Mouse (Mus musculus) lung, adult 2 months (tissue): Measurements from ENCODE around the gene Tap1. TPM values are rescaled to one million over a fixed set of nuclear protein-coding genes. Genes with fewer than 3 reads are reported as not detected.

Experiments used
- DNase-seq: peaks from one replicate; pipeline ENCODE4 v3.0.0; 2022
- H3K4me1 ChIP-seq: fragments of 200-500 bp; 2 replicates; pipeline ENCODE4 v1.6.1; 2011; ENCODE audit warnings: low read length; ENCODE audit not compliant: control insufficient read depth, insufficient read depth
- H3K4me3 ChIP-seq: fragments of 200-500 bp; replicated peaks from 2 replicates; pipeline ENCODE3; 2011; ENCODE audit warnings: low read depth, mild to moderate bottlenecking, control low read depth, low read length; ENCODE audit errors: extremely low read depth
- CTCF ChIP-seq: fragments of 200-500 bp; IDR thresholded peaks from 2 replicates; pipeline ENCODE4 v1.5.1; 2011; ENCODE audit warnings: mild to moderate bottlenecking, low read length, control low read depth; ENCODE audit not compliant: insufficient read depth
- POLR2A ChIP-seq: fragments of 200-500 bp; IDR thresholded peaks from 2 replicates; pipeline ENCODE4 v1.6.1; 2011; ENCODE audit warnings: low read depth, mild to moderate bottlenecking, control low read depth, low read length, borderline replicate concordance; ENCODE audit errors: extremely low read depth
- WGBS: fragments of 180-500 bp; shearing (Covaris S2); methylation state at CpG from one replicate; pipeline ENCODE4 v1.1.7; 2018; 5-methylcytosine and 5-hydroxymethylcytosine counted together
- polyA plus RNA-seq: library from polyadenylated mRNA; depleted of rRNA; stranded (reverse); fragments of >200 nt; gene quantifications from 2 replicates; pipeline ENCODE4 v1.2.3, GENCODE M21; 2012

The Tap1 gene
- polyA plus RNA-seq, 1 experiment = 45.1 TPM

DNA sequence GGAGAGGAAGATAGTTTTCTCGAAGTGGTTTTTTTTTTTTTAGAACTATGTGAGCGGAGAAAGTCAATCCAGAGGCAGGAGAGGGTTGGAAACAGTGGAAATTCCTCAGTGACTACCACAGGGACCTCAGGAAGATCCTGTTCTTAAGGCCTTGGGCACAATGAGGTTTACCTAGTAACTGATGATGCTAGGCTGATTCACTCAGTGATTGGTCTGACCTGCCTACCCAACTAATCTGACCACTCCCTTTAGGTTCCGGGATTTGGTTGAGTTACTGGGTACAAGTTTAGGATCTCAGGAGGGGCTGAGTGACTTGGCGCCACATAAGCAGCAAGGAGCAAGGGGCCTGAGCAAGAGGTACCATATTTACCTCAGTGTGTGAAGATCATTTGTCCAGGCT is 34.4 kb upstream of the Tap1 start, which contains the start of gene H2-DMb1:
TSS of gene H2-DMb1 (plus strand) at position 150 of the 400 bp plus-strand sequence.
- TF ChIP-seq POLR2A (peak; percentile 42; the same call in 1 of the 2 replicates), CTCF (no peak)
- peak; percentile 52 for DNase-seq
- H3K4me3 ChIP-seq = peak within 1 kb of the TSS; percentile 44
- 25% methylated on average over 4 of the region's 4 CpGs for WGBS
- H3K4me1 ChIP-seq = no peaks in the 10 kb centered on the region

DNA sequence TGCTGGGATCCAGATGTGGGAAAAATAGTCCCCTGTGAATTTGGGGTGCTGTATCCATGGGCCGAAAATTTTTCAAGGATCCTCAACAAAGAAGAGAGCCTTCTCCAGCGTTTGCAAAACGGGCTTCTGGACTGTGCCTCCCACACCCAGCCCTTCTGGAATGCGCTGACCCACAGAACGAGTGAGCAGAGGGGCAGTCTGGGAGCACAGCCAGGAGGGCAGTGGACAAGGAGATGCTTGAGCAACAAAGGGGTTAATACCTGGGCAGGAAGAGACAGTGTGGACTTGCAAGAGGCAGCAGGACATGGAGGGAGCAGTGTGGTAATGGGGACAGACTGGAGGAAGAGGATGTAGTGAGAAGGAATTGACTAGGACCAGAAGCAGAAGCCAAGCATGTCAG is 31.8 kb upstream of the Tap1 start:
- no peak for DNase-seq
- H3K4me1 ChIP-seq = no peaks in the 10 kb centered on the region
- WGBS = 43% methylated on average over 5 of the region's 5 CpGs
- H3K4me3 ChIP-seq = no peak overlapping the region
- TF ChIP-seq CTCF = no peak
- TF ChIP-seq POLR2A = no peak

DNA sequence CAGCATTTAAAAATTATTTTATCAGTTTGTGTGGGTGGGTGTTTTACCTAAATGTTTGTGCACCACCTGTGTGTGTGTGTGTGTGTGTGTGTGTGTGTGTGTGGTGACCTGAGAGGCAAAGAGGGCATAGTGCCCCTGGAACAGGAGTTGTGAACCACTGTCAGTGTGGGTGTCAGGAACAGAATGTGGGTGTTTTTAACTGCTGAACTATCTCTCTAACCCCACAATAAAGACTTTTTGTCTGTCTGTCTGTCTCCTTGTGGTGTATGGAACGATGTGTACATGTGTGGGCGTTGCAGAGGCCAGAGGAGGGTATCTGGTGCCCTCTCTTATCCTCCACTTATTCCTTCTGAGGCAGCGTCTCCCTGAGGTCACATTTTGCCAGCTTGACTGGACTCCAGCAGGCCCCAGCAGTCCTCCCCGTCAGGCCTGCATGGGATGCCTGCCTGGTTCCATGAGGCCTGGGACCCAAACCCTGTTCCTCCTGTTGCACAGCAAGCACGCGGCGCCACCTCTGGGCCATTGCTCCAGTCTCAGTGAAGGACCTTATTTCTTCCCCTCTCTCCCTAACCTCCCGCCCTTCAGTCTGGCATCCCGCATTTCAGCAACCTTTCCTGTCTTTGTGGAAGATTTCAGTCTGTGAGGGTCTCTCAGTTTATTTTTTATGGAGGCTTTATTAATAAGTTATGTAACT is 23.0 kb upstream of the Tap1 start:
- DNase-seq = no peak
- Histone ChIP-seq H3K4me1 (no peaks in the 10 kb centered on the region), H3K4me3 (no peak overlapping the region)
- WGBS = 48% methylated on average over 9 of the region's 9 CpGs
- TF ChIP-seq POLR2A = no peak
- peak; percentile 35; the same call in 1 of the 2 replicates for TF ChIP-seq CTCF

DNA sequence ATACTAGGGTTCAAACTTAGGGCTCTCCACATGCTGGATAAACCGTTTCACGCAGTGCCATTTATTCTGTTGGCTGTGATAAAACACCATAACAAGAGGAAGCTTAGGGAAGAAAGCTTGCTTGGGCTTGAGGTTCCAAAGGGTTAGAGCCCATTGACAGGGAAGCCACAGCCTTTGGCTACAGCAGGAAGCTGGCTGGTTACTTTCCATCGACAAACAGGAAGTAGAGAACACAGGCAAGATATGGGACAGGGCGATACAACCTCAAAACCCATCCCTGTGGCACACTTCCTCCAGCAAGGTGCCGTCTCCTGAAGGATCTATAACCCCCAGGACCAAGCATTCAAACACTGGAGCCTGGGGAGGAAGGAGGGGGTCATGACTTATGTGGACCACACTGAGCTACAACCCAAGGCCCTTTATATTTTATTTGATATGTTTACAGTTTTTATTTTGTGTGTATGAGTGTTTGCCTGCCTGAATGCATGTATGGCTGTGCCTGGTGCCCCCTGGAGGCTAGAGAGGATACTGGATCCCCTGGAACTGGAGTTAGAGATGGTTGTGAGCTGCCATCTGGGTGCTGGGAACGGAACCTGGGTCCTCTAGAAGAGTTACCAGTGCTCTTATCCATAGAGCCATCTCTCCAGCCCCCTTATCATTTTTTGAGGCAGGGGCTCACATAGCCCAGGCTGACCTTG is 22.2 kb upstream of the Tap1 start:
- Histone ChIP-seq H3K4me3 (no peak overlapping the region), H3K4me1 (no peaks in the 10 kb centered on the region)
- WGBS = 54% methylated on average over 6 of the region's 6 CpGs
- no peak for DNase-seq
- TF ChIP-seq CTCF = peak; percentile 24; the same call in 1 of the 2 replicates
- no peak for TF ChIP-seq POLR2A

DNA sequence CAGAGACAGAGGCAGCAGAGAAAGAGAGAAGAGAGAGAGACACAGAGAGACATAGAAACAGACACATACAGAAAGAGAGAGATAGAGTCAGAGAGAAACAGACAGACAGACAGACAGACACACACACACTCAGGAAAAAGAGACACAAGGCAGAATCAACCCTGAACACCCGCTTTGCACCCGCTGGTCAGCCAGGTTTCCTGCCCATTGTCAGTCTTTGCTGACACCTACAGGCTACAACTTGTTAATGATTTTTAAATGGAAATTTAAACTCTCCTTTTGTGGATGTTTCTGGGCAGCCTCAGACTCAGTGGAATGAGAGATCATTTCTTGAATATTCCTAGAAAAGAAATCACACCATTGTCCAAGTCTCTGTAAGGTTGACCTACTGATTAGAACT is 18.1 kb upstream of the Tap1 start:
- no peak for DNase-seq
- no peak for TF ChIP-seq POLR2A
- TF ChIP-seq CTCF = peak; percentile 79
- H3K4me3 ChIP-seq = no peak overlapping the region

DNA sequence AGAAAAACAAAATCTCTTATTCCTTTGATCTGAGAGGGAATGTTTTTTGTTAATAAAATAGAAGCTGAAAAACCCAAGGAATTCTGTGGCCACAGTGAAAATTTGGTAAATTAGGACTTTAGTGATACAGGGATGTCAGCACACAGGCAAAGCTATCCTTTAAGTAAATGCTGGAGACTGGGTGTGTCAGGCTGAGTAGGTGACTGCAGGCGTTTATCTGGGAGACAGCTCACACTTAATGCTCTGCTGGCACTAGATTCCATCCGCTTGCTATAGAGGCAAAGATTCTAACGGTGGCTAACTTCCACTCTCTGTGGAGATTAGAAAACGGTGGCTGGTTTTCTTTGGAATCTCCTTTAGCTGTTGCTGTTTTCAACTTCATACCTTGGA is 16.9 kb upstream of the Tap1 start:
- DNase-seq = no peak
- 9% methylated on average over 4 of the region's 4 CpGs for WGBS
- TF ChIP-seq CTCF (no peak), POLR2A (no peak)
- Histone ChIP-seq H3K4me3 (no peak overlapping the region), H3K4me1 (no peaks in the 10 kb centered on the region)

More for the DNA sequence above, 18.1 kb upstream of the Tap1 start:
- H3K4me1 ChIP-seq = no peaks in the 10 kb centered on the region
- WGBS = 3% methylated on average over 2 of the region's 2 CpGs

DNA sequence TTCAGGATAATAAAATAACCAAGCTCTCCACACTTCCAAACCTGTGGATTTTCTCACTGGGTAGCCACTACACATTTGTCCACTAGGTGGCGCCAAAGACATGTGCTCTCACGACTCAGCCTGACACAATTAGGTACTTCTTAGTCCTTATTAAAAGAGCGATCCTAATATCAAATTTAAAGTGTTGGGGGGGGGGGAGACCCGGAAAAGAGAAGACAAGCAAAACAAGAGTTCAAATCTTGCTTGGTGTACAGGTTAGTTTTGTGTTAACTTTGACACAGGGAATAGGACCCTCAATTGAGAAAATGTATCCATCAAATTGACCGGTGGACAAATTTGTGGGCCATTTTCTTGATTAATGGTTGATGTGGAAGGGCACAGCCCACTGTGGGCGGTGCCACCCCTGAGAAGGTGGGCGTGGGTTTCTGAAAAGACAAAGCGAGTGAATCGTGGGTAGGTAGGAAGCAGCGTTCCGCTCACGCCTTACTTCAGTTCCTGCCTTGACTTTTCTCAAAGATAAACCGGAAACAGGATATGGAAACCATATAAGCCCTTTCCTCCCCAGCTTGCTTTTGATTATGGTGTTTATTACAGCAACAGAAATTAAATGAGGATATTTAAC is 16.4 kb upstream of the Tap1 start:
- 16% methylated on average over 13 of the region's 13 CpGs for WGBS
- Histone ChIP-seq H3K4me3 (no peak overlapping the region), H3K4me1 (no peaks in the 10 kb centered on the region)
- TF ChIP-seq CTCF (peak; percentile 78), POLR2A (no peak)
- peak; percentile 82 for DNase-seq

DNA sequence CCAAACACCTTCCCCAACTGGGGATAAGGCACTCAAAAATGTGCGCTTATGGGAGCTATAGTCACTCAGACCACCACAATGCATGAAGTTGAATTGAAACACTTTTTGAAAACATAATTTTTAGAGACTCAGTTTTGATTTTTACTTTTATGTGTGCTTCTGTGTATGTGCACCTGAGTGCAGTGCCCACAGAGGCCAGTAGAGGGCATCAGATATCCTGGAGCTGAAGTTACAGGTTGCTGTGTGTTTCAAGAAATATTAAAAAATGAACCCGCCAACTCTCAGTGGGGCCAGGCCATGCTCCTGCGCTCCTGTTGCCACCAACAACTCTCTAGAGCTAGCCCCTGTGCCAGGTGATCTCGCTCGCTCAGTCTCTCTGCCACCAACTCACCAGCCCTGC is 14.8 kb upstream of the Tap1 start:
- H3K4me3 ChIP-seq = no peak overlapping the region
- no peak for DNase-seq
- no peak for TF ChIP-seq POLR2A
- TF ChIP-seq CTCF = no peak
- WGBS = 97% methylated on average over 5 of the region's 5 CpGs
- H3K4me1 ChIP-seq = no peaks in the 10 kb centered on the region

DNA sequence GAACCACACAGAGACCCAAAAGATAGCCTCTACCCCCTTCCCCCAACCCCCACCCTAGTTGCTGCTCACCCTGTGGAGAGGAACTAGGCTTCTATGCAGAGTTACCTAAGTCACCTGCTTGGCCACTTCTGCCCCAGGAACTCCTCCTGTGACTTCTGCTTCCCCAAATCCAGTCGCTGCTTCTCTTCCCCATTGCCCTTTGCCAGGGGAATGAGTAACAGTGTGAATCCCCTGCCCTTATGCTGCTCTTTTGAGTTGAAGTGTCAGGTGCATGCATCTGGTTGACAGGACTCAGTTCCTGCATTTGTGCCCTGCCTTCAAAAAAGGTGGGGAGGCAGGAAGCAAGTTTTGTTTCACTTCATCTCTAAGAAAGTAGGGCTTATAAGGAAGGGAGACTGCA is 13.3 kb upstream of the Tap1 start:
- Histone ChIP-seq H3K4me1 (no peaks in the 10 kb centered on the region), H3K4me3 (no peak overlapping the region)
- no peak for DNase-seq
- TF ChIP-seq CTCF (no peak), POLR2A (no peak)
- WGBS = 44% methylated on average over 1 of the region's 1 CpGs
